Mouse (Mus musculus) central nervous system, embryonic 18 days (tissue): ENCODE measurements around the gene Btbd10. TPM values are rescaled to one million over a fixed set of nuclear protein-coding genes. Genes with fewer than 3 reads are reported as not detected.

Experiments
- polyA plus RNA-seq: library from polyadenylated mRNA; depleted of rRNA; stranded (reverse); fragments of >200 nt; gene quantifications from 2 replicates; pipeline ENCODE4 v1.2.3, GENCODE M21; 2012; rRNA removed

Gene Btbd10
- polyA plus RNA-seq: 67.1 and 75.4 TPM in 2 replicates

GRCm38 (mm10) chr7:113368746-113369619 is at the start of gene Btbd10:
TSS of gene Btbd10 (minus strand) at chr7:113369392.

GRCm38 (mm10) chr7:113388470-113388869 is 19.3 kb upstream of the Btbd10 start, which contains the start of gene Pth:
TSS of gene Pth (minus strand) at chr7:113388570.

Other genes starting within 250 kb of the Btbd10 start
- gene Arntl, start 161.9 kb downstream of the Btbd10 start, polyA plus RNA-seq: 26.8 and 29.9 TPM in 2 replicates
- not detected in 2 replicates for gene Pth, start 19.2 kb upstream of the Btbd10 start, polyA plus RNA-seq
- gene Far1, start 144.4 kb upstream of the Btbd10 start, polyA plus RNA-seq: 70.8 and 74.5 TPM in 2 replicates